Mouse (Mus musculus): ENCODE results near the gene Gga2.

GRCm38 (mm10) chr7:122066102-122066944 is 45.3 kb upstream of the Gga2 start:
- TF ChIP-seq CTCF (IDR thresholded peaks at IDR 0.05; ENCODE audit: insufficient read depth, low read depth, low read length) (no peak), POLR2A (IDR thresholded peaks at IDR 0.05; ENCODE audit: insufficient read depth, low read depth, low read length) (no peak)
